Mouse (Mus musculus) neural tube, embryonic 15.5 days (tissue): ENCODE data around the gene 1700012B07Rik. TPM values are rescaled to one million over a fixed set of nuclear protein-coding genes. Genes with fewer than 3 reads are reported as not detected.

Experiments
- ATAC-seq: fragments of 200-750 bp; cut with Nextera tagmentation; 2 replicates; pipeline ENCODE4 v1.8.0; 2017; ENCODE audit warnings: mild to moderate bottlenecking, moderate TSS enrichment, moderate library complexity; ENCODE audit not compliant: low FRiP score
- H3K27ac ChIP-seq: fragments of 300-500 bp; sonication (generic); replicated peaks from 2 replicates; pipeline ENCODE4 v1.5.1; 2015; ENCODE audit warnings: mild to moderate bottlenecking, inconsistent platforms
- H3K27me3 ChIP-seq: fragments of 300-500 bp; sonication (generic); replicated peaks from 2 replicates; pipeline ENCODE4 v1.6.1; 2015; ENCODE audit warnings: inconsistent platforms
- H3K36me3 ChIP-seq: fragments of 300-500 bp; sonication (generic); 2 replicates; pipeline ENCODE4 v1.6.1; 2015; ENCODE audit warnings: inconsistent platforms
- H3K4me1 ChIP-seq: fragments of 300-500 bp; sonication (generic); 2 replicates; pipeline ENCODE4 v1.6.1; 2015; ENCODE audit warnings: inconsistent platforms
- H3K4me2 ChIP-seq: fragments of 300-500 bp; sonication (generic); 2 replicates; pipeline ENCODE4 v1.6.1; 2015; ENCODE audit warnings: inconsistent platforms, mild to moderate bottlenecking, moderate library complexity
- H3K4me3 ChIP-seq: fragments of 300-500 bp; sonication (generic); replicated peaks from 2 replicates; pipeline ENCODE4 v1.5.1; 2015; ENCODE audit warnings: mild to moderate bottlenecking, inconsistent platforms
- H3K9ac ChIP-seq: fragments of 300-500 bp; sonication (generic); replicated peaks from 2 replicates; pipeline ENCODE4 v1.6.1; 2015; ENCODE audit warnings: mild to moderate bottlenecking, inconsistent platforms
- H3K9me3 ChIP-seq: fragments of 300-500 bp; sonication (generic); replicated peaks from 2 replicates; pipeline ENCODE4 v1.6.1; 2016; ENCODE audit warnings: inconsistent platforms
- WGBS: fragments of 180-500 bp; shearing (Covaris S2); methylation state at CpG from one replicate; pipeline ENCODE4 v1.1.7; 2015; ENCODE audit warnings: mixed read lengths; 5-methylcytosine and 5-hydroxymethylcytosine counted together
- polyA plus RNA-seq: library from polyadenylated mRNA; unstranded; fragments of >200 nt; fragmentation: Nextera tagmentation; extraction: Ambion mirVana; gene quantifications from 2 replicates; pipeline ENCODE4 v1.2.1, GENCODE M21; 2015

1700012B07Rik gene
- polyA plus RNA-seq = not detected in 2 replicates

DNA sequence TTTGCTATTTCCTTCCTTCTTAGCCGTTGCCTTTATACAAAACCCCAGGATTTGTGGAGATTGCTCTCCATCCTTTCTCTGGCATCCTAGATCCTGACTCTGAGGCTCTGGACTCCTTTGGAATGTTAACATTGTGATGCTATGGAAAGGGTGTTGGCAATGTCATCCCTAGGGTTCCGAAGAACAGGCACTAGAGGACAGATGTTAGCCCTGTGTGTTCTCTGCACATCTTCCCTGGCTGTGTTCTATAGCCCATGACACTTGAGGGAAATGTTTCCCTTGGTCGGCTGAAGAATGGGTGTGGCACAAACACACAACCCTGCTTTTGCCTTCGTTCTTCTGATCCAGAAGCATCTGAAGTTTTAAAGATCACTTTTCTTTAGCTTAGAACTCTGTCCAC is at the start of gene 1700012B07Rik:
Gene 1700012B07Rik (minus strand): TSS at position 101 of the 400 bp plus-strand sequence.
- 84% methylated on average over 4 of the region's 4 CpGs for WGBS
- H3K27ac ChIP-seq = no peak within 1 kb of the TSS
- no peaks in the 10 kb centered on the region for H3K4me1 ChIP-seq
- no peak within 1 kb of the TSS for H3K4me2 ChIP-seq
- H3K36me3 ChIP-seq = no peaks in the 10 kb centered on the region
- no peak within 1 kb of the TSS for H3K9ac ChIP-seq
- H3K9me3 ChIP-seq = no peaks in the 10 kb centered on the region
- no peak for ATAC-seq
- H3K4me3 ChIP-seq = no peak within 1 kb of the TSS
- H3K27me3 ChIP-seq = no peaks in the 10 kb centered on the region

DNA sequence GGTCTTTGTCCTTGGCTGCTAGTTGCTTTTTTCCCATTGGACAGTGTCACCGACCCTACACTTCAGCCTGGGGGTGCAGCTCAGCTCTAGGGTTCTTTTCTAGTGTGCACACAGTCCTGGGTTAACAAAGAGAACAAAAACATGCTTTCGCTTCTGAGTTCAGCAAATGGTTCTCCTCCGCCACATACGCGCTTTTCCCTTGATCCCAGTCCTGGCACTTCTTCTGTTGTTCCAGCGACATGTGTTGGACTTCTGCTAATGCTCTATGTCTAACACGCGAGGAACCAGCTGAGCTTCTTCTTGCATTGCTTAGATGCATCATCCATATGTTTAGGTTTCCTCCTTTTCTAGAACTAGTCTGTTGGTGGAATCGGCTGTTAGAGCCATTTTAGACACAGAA is 48.9 kb upstream of the 1700012B07Rik start:
- Histone ChIP-seq H3K27me3 (no peaks in the 10 kb centered on the region), H3K36me3 (no peaks in the 10 kb centered on the region), H3K9ac (no peak overlapping the region), H3K4me3 (no peak overlapping the region), H3K9me3 (no peaks in the 10 kb centered on the region), H3K4me2 (no peak overlapping the region), H3K27ac (no peak overlapping the region), H3K4me1 (no peaks in the 10 kb centered on the region)
- WGBS = 82% methylated on average over 9 of the region's 9 CpGs
- ATAC-seq = no peak

DNA sequence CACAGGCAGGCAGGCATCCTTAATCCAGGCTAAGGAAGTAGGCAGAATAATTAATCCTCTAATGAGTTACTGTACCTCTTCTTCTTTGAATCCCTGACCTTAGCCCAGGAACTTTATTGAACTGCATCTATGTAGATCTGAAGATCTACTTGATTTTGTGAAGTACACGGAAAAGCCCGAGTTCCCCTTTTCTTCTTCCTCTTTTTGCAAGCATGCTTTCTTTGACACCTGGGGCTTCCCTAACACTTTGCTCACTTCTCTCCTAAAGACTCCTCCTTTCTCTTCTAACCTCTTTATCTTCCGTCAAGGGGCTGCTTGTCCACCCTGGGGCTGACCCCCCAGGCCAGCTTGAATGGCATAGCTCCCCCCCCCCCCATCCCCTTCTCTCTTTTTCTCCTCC is 48.0 kb upstream of the 1700012B07Rik start:
- Histone ChIP-seq H3K36me3 (no peaks in the 10 kb centered on the region), H3K4me2 (no peak overlapping the region), H3K4me1 (no peaks in the 10 kb centered on the region), H3K27me3 (no peaks in the 10 kb centered on the region), H3K9me3 (no peaks in the 10 kb centered on the region), H3K9ac (no peak overlapping the region), H3K4me3 (no peak overlapping the region), H3K27ac (no peak overlapping the region)
- WGBS = 51% methylated on average over 3 of the region's 3 CpGs
- no peak for ATAC-seq

DNA sequence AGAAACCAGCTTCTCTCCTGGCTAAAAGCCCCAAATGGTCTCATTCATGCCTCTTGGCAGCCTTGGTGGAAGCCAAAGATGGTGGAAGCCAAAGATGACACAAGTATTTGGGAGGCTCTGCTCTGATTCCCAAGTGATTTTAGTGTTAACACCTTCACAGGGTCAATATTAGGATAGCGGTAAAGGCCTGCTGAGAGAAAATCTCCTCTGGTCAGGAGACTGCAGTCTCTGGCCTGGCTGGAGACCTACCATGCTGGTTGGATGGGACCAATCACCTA is 47.6 kb upstream of the 1700012B07Rik start:
- no peaks in the 10 kb centered on the region for H3K27me3 ChIP-seq
- H3K4me1 ChIP-seq = no peaks in the 10 kb centered on the region
- H3K36me3 ChIP-seq = no peaks in the 10 kb centered on the region
- no peak overlapping the region for H3K27ac ChIP-seq
- H3K9me3 ChIP-seq = no peaks in the 10 kb centered on the region
- H3K4me2 ChIP-seq = no peak overlapping the region
- WGBS = 95% methylated on average over 1 of the region's 1 CpGs
- no peak overlapping the region for H3K4me3 ChIP-seq
- H3K9ac ChIP-seq = no peak overlapping the region
- no peak for ATAC-seq

DNA sequence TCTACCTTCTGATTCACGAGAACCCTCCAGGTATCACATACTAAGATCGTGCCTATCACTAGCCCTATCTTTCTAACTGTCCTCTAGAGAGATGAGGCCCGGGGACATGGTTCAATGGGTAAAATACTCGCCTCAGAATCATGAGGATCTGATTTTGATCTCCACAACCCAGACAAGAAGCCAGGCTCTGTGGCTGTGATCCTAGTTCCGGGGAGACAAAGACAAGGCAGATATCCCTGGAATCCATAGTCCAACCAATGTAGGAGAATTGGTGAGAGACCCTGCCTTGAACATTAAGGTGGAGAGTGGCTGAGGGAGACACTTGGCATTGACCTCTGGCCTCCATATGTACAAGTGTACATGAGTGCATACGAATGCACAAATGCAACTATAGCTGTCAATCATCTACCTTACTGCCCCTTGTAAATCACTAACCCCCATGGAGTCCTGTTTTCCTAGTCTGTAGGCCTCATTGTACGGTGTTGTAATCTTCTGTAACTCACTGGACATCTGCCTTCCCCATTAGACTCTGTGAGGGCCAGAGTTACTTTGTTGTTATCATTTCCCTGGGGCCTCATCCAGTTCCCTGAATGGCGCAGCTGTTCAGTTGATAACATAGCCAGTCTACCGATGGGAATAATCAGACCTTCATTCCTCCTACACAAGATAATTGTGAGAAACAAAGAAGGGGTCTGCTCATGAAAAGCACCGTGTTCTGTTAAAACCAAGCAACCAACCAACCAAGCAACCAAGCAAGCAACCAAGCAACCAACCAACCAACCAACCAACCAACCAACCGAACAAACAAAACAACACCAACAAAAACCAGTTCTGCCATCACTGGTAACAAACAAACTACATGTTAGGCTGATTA is 47.0 kb upstream of the 1700012B07Rik start:
- ATAC-seq = no peak
- H3K4me3 ChIP-seq = no peak overlapping the region
- H3K9ac ChIP-seq = no peak overlapping the region
- no peaks in the 10 kb centered on the region for H3K36me3 ChIP-seq
- no peak overlapping the region for H3K4me2 ChIP-seq
- H3K27ac ChIP-seq = no peak overlapping the region
- H3K4me1 ChIP-seq = no peaks in the 10 kb centered on the region
- no peaks in the 10 kb centered on the region for H3K27me3 ChIP-seq
- no peaks in the 10 kb centered on the region for H3K9me3 ChIP-seq
- WGBS = 72% methylated on average over 11 of the region's 11 CpGs

DNA sequence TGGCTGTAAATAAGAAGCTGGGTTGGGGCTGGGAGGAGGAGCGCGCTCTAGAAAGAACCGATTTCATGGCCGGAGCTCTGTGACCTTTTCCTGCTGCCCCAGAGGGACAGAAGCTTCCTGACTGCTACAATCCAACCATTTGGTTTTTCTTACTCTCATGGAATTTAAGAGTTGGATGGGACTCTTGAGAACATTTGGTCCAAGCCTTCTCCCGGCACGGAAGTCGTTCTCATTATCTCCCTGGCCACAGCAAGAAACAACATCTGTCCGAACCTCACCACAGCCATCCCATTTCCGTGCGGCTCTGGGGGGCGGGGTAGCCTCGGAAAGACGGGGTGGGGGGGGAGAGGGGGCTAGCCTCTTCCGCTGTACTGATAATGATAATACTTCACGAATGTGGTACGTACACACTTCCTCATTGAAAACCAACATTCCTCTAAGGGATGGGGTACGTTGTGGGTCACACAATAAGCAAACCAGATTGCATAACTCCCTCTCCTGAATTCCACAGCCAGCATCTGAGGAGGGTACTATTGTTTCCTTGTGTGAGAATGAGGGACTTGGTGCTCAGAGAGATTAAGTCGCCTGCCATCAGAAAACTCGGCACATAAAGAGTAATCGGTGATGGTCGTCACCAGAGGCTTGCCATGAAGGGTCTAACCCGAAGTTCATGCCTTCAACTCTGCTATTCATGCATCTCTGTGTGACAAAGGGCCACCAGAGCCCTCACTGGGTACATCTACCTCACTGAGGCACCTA is 46.2 kb upstream of the 1700012B07Rik start:
- ATAC-seq = no peak
- no peak overlapping the region for H3K4me3 ChIP-seq
- H3K27ac ChIP-seq = no peak overlapping the region
- 80% methylated on average over 22 of the region's 22 CpGs for WGBS
- no peaks in the 10 kb centered on the region for H3K9me3 ChIP-seq
- no peaks in the 10 kb centered on the region for H3K27me3 ChIP-seq
- H3K4me1 ChIP-seq = no peaks in the 10 kb centered on the region
- no peaks in the 10 kb centered on the region for H3K36me3 ChIP-seq
- H3K9ac ChIP-seq = no peak overlapping the region
- H3K4me2 ChIP-seq = peak overlapping the region; percentile 15; the same call in 1 of the 2 replicates

DNA sequence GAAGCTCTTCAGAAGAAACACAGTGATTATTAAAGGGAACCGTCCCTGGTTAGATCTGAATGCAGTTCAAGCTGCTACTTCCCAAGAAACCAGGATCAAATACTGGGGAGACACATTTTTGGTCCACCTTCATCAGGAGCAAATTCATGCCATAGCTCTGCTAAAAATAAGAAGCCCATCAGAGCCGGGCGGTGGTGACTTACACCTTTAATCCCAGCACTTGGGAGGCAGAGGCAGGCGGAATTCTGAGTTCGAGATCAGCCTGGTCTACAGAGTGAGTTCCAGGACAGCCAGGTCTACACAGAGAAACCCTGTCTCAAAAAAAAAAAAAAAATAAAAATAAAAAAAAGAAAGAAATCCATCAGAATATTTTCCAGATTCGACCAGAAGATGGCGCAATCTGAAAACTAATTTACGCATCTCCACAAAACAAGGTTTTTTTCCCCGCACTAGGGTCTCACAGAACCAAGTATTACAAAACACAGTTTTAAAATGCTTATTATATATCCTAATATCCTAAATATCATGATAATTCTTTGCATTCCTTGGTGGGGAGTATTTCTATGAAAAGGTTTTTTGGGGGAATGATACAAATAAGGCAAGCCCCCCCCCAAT is 45.4 kb upstream of the 1700012B07Rik start:
- H3K9me3 ChIP-seq = no peaks in the 10 kb centered on the region
- H3K27me3 ChIP-seq = no peaks in the 10 kb centered on the region
- WGBS = 57% methylated on average over 9 of the region's 9 CpGs
- H3K4me3 ChIP-seq = no peak overlapping the region
- H3K4me1 ChIP-seq = no peaks in the 10 kb centered on the region
- no peak overlapping the region for H3K9ac ChIP-seq
- no peak overlapping the region for H3K27ac ChIP-seq
- no peak for ATAC-seq
- no peaks in the 10 kb centered on the region for H3K36me3 ChIP-seq
- peak overlapping the region; percentile 15; the same call in 1 of the 2 replicates for H3K4me2 ChIP-seq

DNA sequence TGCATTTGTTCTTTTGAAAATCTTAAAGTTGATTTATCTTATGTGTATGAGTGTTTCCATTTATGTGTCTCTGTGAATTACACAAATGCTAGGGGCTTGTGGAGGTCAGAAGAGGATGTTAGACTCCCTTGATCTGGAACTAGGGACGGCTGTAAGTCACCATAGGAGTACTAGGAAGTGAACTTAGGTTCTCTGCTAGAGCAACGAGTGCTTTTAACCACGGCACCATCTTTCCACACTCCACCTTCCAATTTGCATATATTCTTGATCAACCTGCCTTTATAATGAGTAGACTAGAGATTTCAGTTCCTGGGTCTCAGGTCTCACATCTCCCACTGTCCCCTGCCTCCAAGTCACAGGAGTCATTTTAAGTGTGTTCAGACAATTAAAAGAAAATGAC is 44.8 kb upstream of the 1700012B07Rik start:
- no peaks in the 10 kb centered on the region for H3K4me1 ChIP-seq
- no peak overlapping the region for H3K27ac ChIP-seq
- no peak overlapping the region for H3K4me2 ChIP-seq
- no peak overlapping the region for H3K9ac ChIP-seq
- no peaks in the 10 kb centered on the region for H3K36me3 ChIP-seq
- 83% methylated on average over 3 of the region's 3 CpGs for WGBS
- no peak for ATAC-seq
- H3K9me3 ChIP-seq = no peaks in the 10 kb centered on the region
- H3K4me3 ChIP-seq = no peak overlapping the region
- H3K27me3 ChIP-seq = no peaks in the 10 kb centered on the region

DNA sequence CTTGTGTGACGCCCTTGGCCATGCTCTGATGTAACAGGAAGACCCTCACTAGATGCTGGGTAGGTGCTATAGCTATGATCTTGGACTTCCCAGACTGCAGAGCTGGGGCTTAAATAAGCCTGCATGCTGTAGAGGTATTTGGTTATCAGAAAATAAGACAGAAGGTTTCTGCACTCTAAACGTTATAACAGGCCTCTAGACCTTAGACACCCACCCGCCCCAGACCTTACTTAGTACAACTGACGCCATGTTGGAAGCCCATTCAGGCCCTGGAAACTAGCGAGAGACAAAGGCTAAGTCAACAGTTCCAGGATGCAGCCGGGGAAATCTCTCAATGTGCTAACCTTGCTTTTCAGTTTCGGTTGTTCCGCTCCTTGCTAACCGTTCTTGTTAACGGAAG is 44.2 kb upstream of the 1700012B07Rik start:
- no peaks in the 10 kb centered on the region for H3K36me3 ChIP-seq
- no peaks in the 10 kb centered on the region for H3K9me3 ChIP-seq
- H3K4me1 ChIP-seq = no peaks in the 10 kb centered on the region
- no peak overlapping the region for H3K27ac ChIP-seq
- no peak for ATAC-seq
- H3K27me3 ChIP-seq = no peaks in the 10 kb centered on the region
- H3K4me2 ChIP-seq = no peak overlapping the region
- no peak overlapping the region for H3K4me3 ChIP-seq
- no peak overlapping the region for H3K9ac ChIP-seq
- 86% methylated on average over 10 of the region's 10 CpGs for WGBS

DNA sequence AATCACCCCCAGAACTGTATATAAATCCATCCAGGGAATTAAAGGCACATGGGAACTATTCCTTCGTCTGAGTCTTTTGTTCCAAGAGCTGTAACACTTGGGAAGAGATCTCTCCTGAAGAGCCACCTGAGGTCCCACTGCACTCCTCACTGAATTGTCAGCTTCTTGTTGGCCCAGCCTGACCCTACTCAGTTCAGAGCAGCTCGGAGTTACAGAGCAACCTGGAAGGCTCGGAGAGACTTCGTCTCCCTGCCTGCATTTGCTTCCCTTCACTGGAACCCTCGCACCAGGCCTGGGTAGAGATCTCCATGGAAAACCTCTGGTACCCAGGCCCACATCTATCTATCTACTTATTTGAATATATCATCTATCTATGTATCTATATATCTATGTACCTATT is 40.0 kb upstream of the 1700012B07Rik start:
- no peaks in the 10 kb centered on the region for H3K9me3 ChIP-seq
- H3K4me3 ChIP-seq = no peak overlapping the region
- 86% methylated on average over 5 of the region's 5 CpGs for WGBS
- H3K9ac ChIP-seq = no peak overlapping the region
- no peak overlapping the region for H3K27ac ChIP-seq
- no peaks in the 10 kb centered on the region for H3K36me3 ChIP-seq
- no peaks in the 10 kb centered on the region for H3K27me3 ChIP-seq
- H3K4me2 ChIP-seq = no peak overlapping the region
- no peaks in the 10 kb centered on the region for H3K4me1 ChIP-seq
- ATAC-seq = no peak

DNA sequence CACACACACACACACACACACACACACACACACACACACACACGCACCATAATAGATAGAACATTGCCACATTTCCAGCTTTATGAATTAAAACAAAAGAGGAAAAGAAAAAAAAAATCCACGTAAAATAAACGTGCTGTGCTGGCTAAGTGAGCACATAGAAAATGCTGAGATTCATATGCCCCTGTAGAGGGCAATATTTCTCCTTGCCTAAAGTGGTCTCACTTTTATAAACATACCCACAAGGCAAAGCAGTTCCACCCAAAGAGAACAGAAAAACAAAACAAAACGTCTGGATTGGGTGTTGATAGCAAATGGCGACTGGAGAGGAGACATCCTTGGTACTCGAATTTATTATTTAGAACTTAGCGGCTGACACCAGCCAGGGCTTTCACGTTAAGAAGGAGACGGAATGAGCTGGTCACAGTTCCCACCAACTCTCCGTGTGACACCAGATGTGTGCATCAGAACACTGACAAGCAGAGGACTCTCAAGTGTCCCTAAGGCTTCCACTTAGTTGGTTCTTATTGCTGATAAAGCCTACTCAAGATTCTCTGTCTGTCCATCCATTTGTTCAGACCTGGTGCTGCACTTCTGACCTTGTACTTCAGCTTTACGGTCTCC is 38.8 kb upstream of the 1700012B07Rik start:
- Histone ChIP-seq H3K9me3 (no peaks in the 10 kb centered on the region), H3K36me3 (no peaks in the 10 kb centered on the region), H3K4me2 (no peak overlapping the region), H3K4me1 (no peaks in the 10 kb centered on the region), H3K27me3 (no peaks in the 10 kb centered on the region), H3K9ac (no peak overlapping the region), H3K4me3 (no peak overlapping the region), H3K27ac (no peak overlapping the region)
- no peak for ATAC-seq
- 78% methylated on average over 11 of the region's 11 CpGs for WGBS
